Mouse (Mus musculus): ENCODE data around the gene Olfr628.
"Not testable (repeated sequence)": the region's sequence is repeated elsewhere in the genome, so short reads cannot be mapped to it uniquely, and the experiment has no call there.

Gene Olfr628

GRCm38 (mm10) chr7:103730074-103730473 lies at the start of gene Olfr628:
TSS of gene Olfr628 (plus strand) at chr7:103730374.
- DNase-seq (ENCODE audit: extremely low read depth, insufficient read length, low spot score) = no peak

- no peak for DNase-seq (ENCODE audit: extremely low read depth, insufficient read length, low spot score)
Observed at GRCm38 (mm10) chr7:103682420-103682819, 47.8 kb upstream of the Olfr628 start, which contains the start of gene Olfr625-ps1. TSS of gene Olfr625-ps1 (plus strand) at chr7:103682720.

- DNase-seq (ENCODE audit: extremely low read depth, insufficient read length, low spot score) = no peak
Observed at GRCm38 (mm10) chr7:103699469-103699868, 30.7 kb upstream of the Olfr628 start.

GRCm38 (mm10) chr7:103712024-103712423 lies 18.1 kb upstream of the Olfr628 start:
- DNase-seq (ENCODE audit: extremely low read depth, insufficient read length, low spot score) = no peak

- DNase-seq (ENCODE audit: extremely low read depth, insufficient read length, low spot score) = no peak
Observed at GRCm38 (mm10) chr7:103714371-103714770, 15.8 kb upstream of the Olfr628 start, which contains the start of gene Olfr243. TSS of gene Olfr243 (plus strand) at chr7:103714671.

GRCm38 (mm10) chr7:103716398-103716797 lies 13.8 kb upstream of the Olfr628 start:
- DNase-seq (ENCODE audit: extremely low read depth, insufficient read length, low spot score) = not testable (repeated sequence)

GRCm38 (mm10) chr7:103744843-103745242 lies 14.7 kb downstream of the Olfr628 start, which contains the start of gene Olfr629:
TSS of gene Olfr629 (minus strand) at chr7:103744943.
- no peak for DNase-seq (ENCODE audit: extremely low read depth, insufficient read length, low spot score)

- DNase-seq (ENCODE audit: extremely low read depth, insufficient read length, low spot score) = no peak
Observed at GRCm38 (mm10) chr7:103757233-103757632, 27.1 kb downstream of the Olfr628 start, which contains the start of gene Olfr630. TSS of gene Olfr630 (minus strand) at chr7:103757333.

GRCm38 (mm10) chr7:103762212-103762611 lies 32.0 kb downstream of the Olfr628 start:
- DNase-seq (ENCODE audit: extremely low read depth, insufficient read length, low spot score) = not testable (repeated sequence)

- not testable (repeated sequence) for DNase-seq (ENCODE audit: extremely low read depth, insufficient read length, low spot score)
Observed at GRCm38 (mm10) chr7:103767687-103768086, 37.5 kb downstream of the Olfr628 start.

- no peak for DNase-seq (ENCODE audit: extremely low read depth, insufficient read length, low spot score)
Observed at GRCm38 (mm10) chr7:103771494-103771893, 41.3 kb downstream of the Olfr628 start, which contains the start of gene Olfr69. TSS of gene Olfr69 (minus strand) at chr7:103771594.

GRCm38 (mm10) chr7:103777652-103778051 lies 47.5 kb downstream of the Olfr628 start:
- not testable (repeated sequence) for DNase-seq (ENCODE audit: extremely low read depth, insufficient read length, low spot score)

- no peak for DNase-seq (ENCODE audit: extremely low read depth, insufficient read length, low spot score)
Observed at GRCm38 (mm10) chr7:103779598-103779997, 49.4 kb downstream of the Olfr628 start, which contains the start of gene Olfr68. TSS of gene Olfr68 (minus strand) at chr7:103779698.
